ENCODE assay signal across 8 mouse cellular contexts in the genomic region with DNA sequence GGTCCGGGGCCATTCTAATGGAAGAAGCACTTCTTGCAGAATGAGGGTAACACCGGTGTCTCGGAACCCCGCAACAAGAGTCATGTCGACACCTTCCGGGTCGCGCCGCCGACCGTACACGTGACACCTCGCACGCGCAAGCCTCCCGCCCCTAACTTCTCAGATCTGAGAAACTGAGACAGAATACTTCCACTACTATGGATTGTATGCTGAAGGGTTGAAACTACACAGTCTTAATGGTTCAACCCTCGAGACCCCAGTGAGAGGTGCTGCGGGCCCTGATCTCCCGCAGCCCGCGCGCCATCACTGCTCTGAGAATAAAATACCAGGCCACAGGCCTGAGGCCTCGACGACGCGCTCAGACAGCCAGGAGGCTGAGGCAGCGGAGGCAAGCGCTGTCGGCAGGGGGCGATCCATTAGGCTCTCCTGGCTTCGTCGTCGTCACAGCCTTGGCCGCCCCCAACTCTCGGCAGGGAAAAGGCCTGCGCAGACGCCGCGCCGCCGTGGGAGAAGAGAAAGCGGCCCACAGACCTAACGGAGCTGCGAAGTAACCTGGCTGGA. TPM values are rescaled to one million over a fixed set of nuclear protein-coding genes. Genes with fewer than 3 reads are reported as not detected.
DNase-seq lines count a peak whose midpoint lies in the region; ATAC-seq lines count a peak whose summit lies in the region.

No protein-coding gene starts in this region.

- H3K27me3 ChIP-seq in embryonic facial prominence, embryonic 11.5 days (ENCODE audit: control insufficient read depth, insufficient read depth, low read length): no peaks in the 10 kb centered on the region
- no peaks in the 10 kb centered on the region for H3K27me3 ChIP-seq in limb, embryonic 13.5 days
- no peaks in the 10 kb centered on the region for H3K27me3 ChIP-seq in midbrain, embryonic 15.5 days (replicated peaks)

- ATAC-seq in embryonic facial prominence, embryonic 11.5 days (replicated peaks; ENCODE audit: insufficient number of reproducible peaks, low FRiP score, low TSS enrichment, low read depth): peak; percentile 65
- peak; percentile 73 for ATAC-seq in limb, embryonic 13.5 days (ENCODE audit: low FRiP score, low read depth)
- ATAC-seq in midbrain, embryonic 15.5 days (replicated peaks): peak; percentile 91

- peak overlapping the region; percentile 99 for H3K9ac ChIP-seq in embryonic facial prominence, embryonic 11.5 days (replicated peaks; ENCODE audit: low read length)
- peak overlapping the region; percentile 99 for H3K9ac ChIP-seq in limb, embryonic 13.5 days
- H3K9ac ChIP-seq in midbrain, embryonic 15.5 days: peak overlapping the region; percentile 97

- peak; percentile 81 for DNase-seq in 3134 (ENCODE audit: extremely low read depth, insufficient read length, low spot score)
- peak; percentile 54 to 60 for DNase-seq in adrenal gland, adult 18-20 months (ENCODE audit: low spot score in 2 of 2)
- DNase-seq in embryonic facial prominence, embryonic 11.5 days (ENCODE audit: low spot score): peak; percentile 72
- peak; percentile 94 for DNase-seq in heart, adult 11 months
- DNase-seq in kidney, adult 8-10 months: peak; percentile 38 to 61
- peak; percentile 70 to 86 for DNase-seq in spleen, postnatal 4 days (ENCODE audit: low spot score in 2 of 2)

- peak overlapping the region; percentile 84 for H3K27ac ChIP-seq in embryonic facial prominence, embryonic 11.5 days (replicated peaks; ENCODE audit: low read depth, low read length)
- peak overlapping the region; percentile 95 for H3K27ac ChIP-seq in limb, embryonic 13.5 days
- peak overlapping the region; percentile 97 for H3K27ac ChIP-seq in midbrain, embryonic 15.5 days

- H3K4me3 ChIP-seq in embryonic facial prominence, embryonic 11.5 days (ENCODE audit: low read depth, low read length): peak overlapping the region; percentile 92
- peak overlapping the region; percentile 92 for H3K4me3 ChIP-seq in limb, embryonic 13.5 days
- peak overlapping the region; percentile 98 for H3K4me3 ChIP-seq in midbrain, embryonic 15.5 days

- H3K4me1 ChIP-seq in embryonic facial prominence, embryonic 11.5 days (ENCODE audit: control insufficient read depth, insufficient read depth, low read length): no peaks in the 10 kb centered on the region
- peaks cover 44% of the 10 kb centered on the region for H3K4me1 ChIP-seq in limb, embryonic 13.5 days
- peaks cover 44% of the 10 kb centered on the region for H3K4me1 ChIP-seq in midbrain, embryonic 15.5 days

- no peaks in the 10 kb centered on the region for H3K36me3 ChIP-seq in embryonic facial prominence, embryonic 11.5 days (replicated peaks; ENCODE audit: control insufficient read depth, insufficient read depth, low read depth, low read length)
- H3K36me3 ChIP-seq in limb, embryonic 13.5 days: peaks cover 11% of the 10 kb centered on the region; the same call in 1 of the 2 replicates
- H3K36me3 ChIP-seq in midbrain, embryonic 15.5 days (replicated peaks): no peaks in the 10 kb centered on the region; the same call in 1 of the 2 replicates

- no peaks in the 10 kb centered on the region for H3K9me3 ChIP-seq in embryonic facial prominence, embryonic 11.5 days (replicated peaks; ENCODE audit: control insufficient read depth, low read length)
- H3K9me3 ChIP-seq in limb, embryonic 13.5 days: no peaks in the 10 kb centered on the region
- no peaks in the 10 kb centered on the region for H3K9me3 ChIP-seq in midbrain, embryonic 15.5 days

- H3K4me2 ChIP-seq in embryonic facial prominence, embryonic 11.5 days (ENCODE audit: low read depth, low read length): peak overlapping the region; percentile 53
- peak overlapping the region; percentile 98 for H3K4me2 ChIP-seq in limb, embryonic 13.5 days (replicated peaks)
- peak overlapping the region; percentile 81 for H3K4me2 ChIP-seq in midbrain, embryonic 15.5 days

- WGBS in embryonic facial prominence, embryonic 11.5 days: under 1% methylated on average over 43 of the region's 44 CpGs
- WGBS in limb, embryonic 13.5 days: under 1% methylated on average over 44 of the region's 44 CpGs
- WGBS in midbrain, embryonic 15.5 days: under 1% methylated on average over 44 of the region's 44 CpGs

RNA-seq across cellular contexts. Expression of a gene that starts 1.9 kb away (rescaled TPM):
- total RNA-seq in adrenal gland, adult 18-20 months (2021): 100 to 1,000 TPM; 169 to 184 TPM
- 613 and 725 TPM in 2 replicates for polyA plus RNA-seq in embryonic facial prominence, embryonic 11.5 days (2014; fragmentation: Nextera tagmentation; extraction: Ambion mirVana)
- polyA plus RNA-seq in limb, embryonic 13.5 days (2015; fragmentation: Nextera tagmentation; extraction: Ambion mirVana): 379 and 395 TPM in 2 replicates
- 197 and 208 TPM in 2 replicates for polyA plus RNA-seq in midbrain, embryonic 15.5 days (2015; fragmentation: Nextera tagmentation; extraction: Ambion mirVana)

RNA-seq across cellular contexts. Expression of a gene that starts 33.7 kb away (rescaled TPM):
- 100 to 1,000 TPM; 122 to 124 TPM for total RNA-seq in adrenal gland, adult 18-20 months (2021)
- polyA plus RNA-seq in embryonic facial prominence, embryonic 11.5 days (2014; fragmentation: Nextera tagmentation; extraction: Ambion mirVana): 30.0 and 32.7 TPM in 2 replicates
- 49.3 and 50.9 TPM in 2 replicates for polyA plus RNA-seq in limb, embryonic 13.5 days (2015; fragmentation: Nextera tagmentation; extraction: Ambion mirVana)
- polyA plus RNA-seq in midbrain, embryonic 15.5 days (2015; fragmentation: Nextera tagmentation; extraction: Ambion mirVana): 71.2 and 79.2 TPM in 2 replicates

RNA-seq across cellular contexts. Expression of a gene that starts 46.9 kb away (rescaled TPM):
- under 1 TPM in 1 of 2 experiments, not detected in 1; 0.38 TPM for total RNA-seq in adrenal gland, adult 18-20 months (2021)
- polyA plus RNA-seq in embryonic facial prominence, embryonic 11.5 days (2014; fragmentation: Nextera tagmentation; extraction: Ambion mirVana): 0.32 and 0.61 TPM in 2 replicates
- 0.65 and 0.68 TPM in 2 replicates for polyA plus RNA-seq in limb, embryonic 13.5 days (2015; fragmentation: Nextera tagmentation; extraction: Ambion mirVana)
- polyA plus RNA-seq in midbrain, embryonic 15.5 days (2015; fragmentation: Nextera tagmentation; extraction: Ambion mirVana): 0.59 and 0.83 TPM in 2 replicates

RNA-seq across cellular contexts. Expression of a gene that starts 55.9 kb away (rescaled TPM):
- 10 to 100 TPM; 28.9 to 31.8 TPM for total RNA-seq in adrenal gland, adult 18-20 months (2021)
- polyA plus RNA-seq in embryonic facial prominence, embryonic 11.5 days (2014; fragmentation: Nextera tagmentation; extraction: Ambion mirVana): 53.3 and 60.0 TPM in 2 replicates
- polyA plus RNA-seq in limb, embryonic 13.5 days (2015; fragmentation: Nextera tagmentation; extraction: Ambion mirVana): 51.4 and 53.7 TPM in 2 replicates
- 79.7 and 80.6 TPM in 2 replicates for polyA plus RNA-seq in midbrain, embryonic 15.5 days (2015; fragmentation: Nextera tagmentation; extraction: Ambion mirVana)

Comparison
In these comparisons a context has a peak if more than half of its experiments do, and no peak if none do; other contexts are left out.
1. Peak in every context shown above with its lines: DNase-seq, ATAC-seq, H3K4me3 ChIP-seq and H3K27ac ChIP-seq.